Mouse (Mus musculus) hindbrain, embryonic 12.5 days (tissue): ENCODE data around the gene Prdm16. TPM values are rescaled to one million over a fixed set of nuclear protein-coding genes. Genes with fewer than 3 reads are reported as not detected.

Source experiments
- ATAC-seq: fragments of 200-750 bp; cut with Nextera tagmentation; 2 replicates; pipeline ENCODE4 v1.8.0; 2017; ENCODE audit warnings: moderate TSS enrichment; ENCODE audit not compliant: low FRiP score
- H3K27ac ChIP-seq: fragments of 300-500 bp; sonication (generic); 2 replicates; pipeline ENCODE4 v1.5.1; 2016; ENCODE audit warnings: mild to moderate bottlenecking
- H3K27me3 ChIP-seq: fragments of 300-500 bp; sonication (generic); 2 replicates; pipeline ENCODE4 v1.6.1; 2016; ENCODE audit warnings: mild to moderate bottlenecking
- H3K36me3 ChIP-seq: fragments of 300-500 bp; sonication (generic); 2 replicates; pipeline ENCODE4 v1.6.1; 2016; ENCODE audit warnings: mild to moderate bottlenecking
- H3K4me1 ChIP-seq: fragments of 300-500 bp; sonication (generic); 2 replicates; pipeline ENCODE4 v1.6.1; 2016
- H3K4me2 ChIP-seq: fragments of 300-500 bp; sonication (generic); replicated peaks from 2 replicates; pipeline ENCODE4 v1.6.1; 2016; ENCODE audit warnings: mild to moderate bottlenecking
- H3K4me3 ChIP-seq: fragments of 300-500 bp; sonication (generic); 2 replicates; pipeline ENCODE4 v1.5.1; 2016; ENCODE audit warnings: mild to moderate bottlenecking
- H3K9ac ChIP-seq: fragments of 300-500 bp; sonication (generic); 2 replicates; pipeline ENCODE4 v1.6.1; 2016; ENCODE audit warnings: mild to moderate bottlenecking, moderate library complexity
- H3K9me3 ChIP-seq: fragments of 300-500 bp; sonication (generic); replicated peaks from 2 replicates; pipeline ENCODE4 v1.6.1; 2016; ENCODE audit warnings: mild to moderate bottlenecking
- WGBS: fragments of 180-500 bp; shearing (Covaris S2); methylation state at CpG from one replicate; pipeline ENCODE4 v1.1.7; 2016; 5-methylcytosine and 5-hydroxymethylcytosine counted together
- polyA plus RNA-seq: library from polyadenylated mRNA; unstranded; fragments of >200 nt; fragmentation: Nextera tagmentation; extraction: Ambion mirVana; gene quantifications from 2 replicates; pipeline ENCODE4 v1.2.1, GENCODE M21; 2016

Prdm16 gene
- polyA plus RNA-seq, 1 experiment from 2014 or later, result 26.4 TPM

DNA sequence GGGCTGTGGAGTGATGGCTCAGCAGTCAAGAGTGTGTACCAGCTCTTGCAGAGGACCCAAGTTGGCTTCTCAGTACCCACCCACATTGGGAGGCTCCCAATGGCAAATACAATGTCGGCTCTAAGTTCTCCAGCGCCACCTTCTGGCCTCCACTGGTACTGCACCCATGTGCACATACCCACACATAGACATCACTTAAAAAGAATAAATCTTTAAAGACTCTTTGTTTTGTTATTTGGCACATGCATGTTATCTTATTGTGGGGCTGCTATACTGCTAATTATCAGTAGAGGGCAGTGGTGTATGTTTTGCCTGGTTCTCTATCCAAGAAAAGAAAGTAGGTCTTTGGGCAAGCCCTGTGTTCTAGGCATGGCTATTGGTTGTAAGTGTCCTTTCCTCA, 217.7 kb downstream of the Prdm16 start:
- Histone ChIP-seq H3K27me3 (peaks cover 9% of the 10 kb centered on the region), H3K9ac (no peak overlapping the region), H3K4me2 (no peak overlapping the region), H3K4me3 (no peak overlapping the region), H3K27ac (no peak overlapping the region), H3K9me3 (no peaks in the 10 kb centered on the region), H3K4me1 (peaks cover 30% of the 10 kb centered on the region), H3K36me3 (no peaks in the 10 kb centered on the region)
- WGBS, result 33% methylated on average over 2 of the region's 2 CpGs
- ATAC-seq, result no peak

DNA sequence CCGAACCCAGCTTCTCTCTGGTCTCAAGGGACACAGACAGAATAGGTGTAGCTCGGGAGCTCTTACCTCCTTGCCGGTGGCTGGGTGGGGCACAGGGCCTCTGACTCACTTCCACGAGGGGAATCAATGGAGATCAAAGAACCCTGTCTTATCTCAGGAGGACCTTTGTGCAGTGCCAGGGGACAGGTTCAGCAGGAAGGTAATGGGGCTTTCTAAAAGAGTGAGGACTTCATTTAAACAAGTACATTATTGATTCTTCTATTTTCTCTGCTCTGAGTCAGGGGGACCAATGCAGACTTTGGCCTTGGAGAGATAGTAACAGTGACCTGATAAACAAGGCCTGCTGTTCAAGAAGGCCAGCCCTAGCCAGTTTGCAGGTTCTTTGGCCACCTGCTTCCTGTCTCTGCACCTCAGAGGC, 218.3 kb downstream of the Prdm16 start:
- no peak for ATAC-seq
- H3K9ac ChIP-seq, result no peak overlapping the region
- 78% methylated on average over 4 of the region's 4 CpGs for WGBS

DNA sequence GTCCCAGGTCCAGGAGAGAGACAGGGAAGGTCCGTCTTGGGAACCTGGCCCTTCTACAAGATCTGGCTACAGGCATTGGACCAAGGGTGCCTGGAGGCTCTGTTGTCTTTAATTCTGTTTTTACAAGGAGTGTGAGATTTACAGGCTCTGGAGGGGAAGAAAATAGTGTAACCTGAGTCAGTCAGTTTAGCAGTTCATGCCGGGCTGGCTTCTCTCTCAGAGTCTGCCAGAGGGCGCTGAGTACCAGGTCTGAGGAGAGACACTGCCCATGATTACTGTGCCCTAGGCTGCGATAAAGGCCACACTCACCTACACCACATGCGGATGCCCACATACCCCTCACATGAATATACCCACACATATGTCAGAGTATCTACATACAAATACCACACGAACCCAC, 219.9 kb downstream of the Prdm16 start:
- Histone ChIP-seq H3K9ac (no peak overlapping the region), H3K27ac (no peak overlapping the region), H3K36me3 (no peaks in the 10 kb centered on the region), H3K4me3 (no peak overlapping the region), H3K9me3 (no peaks in the 10 kb centered on the region), H3K27me3 (peaks cover 15% of the 10 kb centered on the region; the same call in 1 of the 2 replicates), H3K4me1 (peaks cover 25% of the 10 kb centered on the region), H3K4me2 (no peak overlapping the region)
- 70% methylated on average over 6 of the region's 6 CpGs for whole genome bisulfite sequencing
- ATAC-seq, result no peak

More for the DNA sequence above, 218.3 kb downstream of the Prdm16 start:
- Histone ChIP-seq H3K4me3 (no peak overlapping the region), H3K9me3 (no peaks in the 10 kb centered on the region), H3K4me1 (peaks cover 30% of the 10 kb centered on the region), H3K36me3 (no peaks in the 10 kb centered on the region), H3K4me2 (no peak overlapping the region), H3K27ac (no peak overlapping the region), H3K27me3 (peaks cover 11% of the 10 kb centered on the region; the same call in 1 of the 2 replicates)

DNA sequence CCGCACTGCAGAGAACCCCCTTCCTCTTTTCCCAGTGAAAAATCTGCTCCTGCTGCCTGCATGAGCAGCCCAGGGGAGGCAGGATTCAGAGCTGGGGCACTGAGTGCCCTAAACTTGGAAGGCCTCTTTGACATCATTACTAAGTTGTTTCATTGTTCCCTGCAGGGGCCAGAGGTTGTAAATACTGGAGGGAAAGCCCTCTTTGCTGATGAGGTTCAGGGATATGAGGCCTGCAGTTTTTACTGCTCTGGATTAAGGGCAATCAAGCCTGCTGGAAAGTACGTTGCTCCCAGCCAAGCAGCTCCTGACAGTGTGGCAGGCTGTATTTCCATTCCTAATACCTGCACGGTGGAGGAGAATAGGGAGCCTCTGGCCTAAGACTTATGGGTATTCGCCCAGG, 221.8 kb downstream of the Prdm16 start:
- no peak for ATAC-seq
- Histone ChIP-seq H3K4me1 (peaks cover 40% of the 10 kb centered on the region), H3K27ac (no peak overlapping the region), H3K4me3 (no peak overlapping the region), H3K9me3 (no peaks in the 10 kb centered on the region), H3K4me2 (no peak overlapping the region), H3K9ac (no peak overlapping the region; the same call in 1 of the 2 replicates), H3K27me3 (peaks cover 28% of the 10 kb centered on the region; the same call in 1 of the 2 replicates), H3K36me3 (no peaks in the 10 kb centered on the region)
- whole genome bisulfite sequencing, result 40% methylated on average over 4 of the region's 4 CpGs

DNA sequence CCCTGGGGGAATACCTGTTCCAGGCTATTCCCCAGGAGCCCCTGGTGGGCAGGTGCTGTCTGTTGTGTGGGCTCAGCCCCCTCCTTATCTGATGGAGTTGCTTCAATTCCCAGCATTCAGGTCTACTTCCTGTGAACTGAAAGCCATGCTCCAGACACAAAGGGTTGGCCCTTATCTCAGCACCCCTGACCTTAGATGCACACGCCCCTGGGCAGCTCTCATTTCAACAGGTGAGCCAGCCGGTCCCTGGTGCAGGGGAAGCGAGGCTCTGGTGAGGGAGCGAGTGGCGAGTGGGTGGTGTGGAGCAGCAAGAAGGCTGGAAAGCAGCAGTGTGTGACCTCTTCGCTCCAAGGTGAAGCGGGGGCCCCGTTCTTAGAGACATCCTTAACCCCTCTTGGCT, 226.1 kb downstream of the Prdm16 start:
- Histone ChIP-seq H3K27me3 (peaks cover 41% of the 10 kb centered on the region), H3K9ac (no peak overlapping the region)
- ATAC-seq, result no peak

DNA sequence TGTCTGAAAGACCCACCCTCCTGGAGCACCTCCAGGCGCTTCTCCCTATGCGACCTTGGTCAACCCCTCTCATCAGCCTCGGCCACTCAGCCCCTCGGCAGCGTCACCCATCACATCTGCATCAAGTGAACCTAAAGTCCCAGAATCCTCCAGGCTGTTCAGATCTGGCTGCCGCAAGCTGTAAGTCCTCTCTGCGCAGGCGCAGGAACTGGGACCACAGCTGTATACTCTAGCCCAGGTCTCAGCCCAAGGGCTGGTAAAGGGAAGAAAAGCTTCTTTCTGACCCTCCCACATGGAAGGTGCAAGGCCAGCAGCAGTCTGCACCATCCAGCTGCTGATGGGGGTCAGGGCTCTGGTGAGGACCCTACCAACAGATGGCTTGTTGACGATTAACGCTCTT, 226.8 kb downstream of the Prdm16 start:
- no peak; the same call in 1 of the 2 replicates for ATAC-seq
- no peaks in the 10 kb centered on the region for H3K36me3 ChIP-seq
- no peak overlapping the region for H3K4me2 ChIP-seq
- no peak overlapping the region; the same call in 1 of the 2 replicates for H3K9ac ChIP-seq
- peaks cover 41% of the 10 kb centered on the region for H3K27me3 ChIP-seq
- no peak overlapping the region for H3K4me3 ChIP-seq
- no peak overlapping the region for H3K27ac ChIP-seq
- WGBS, result 81% methylated on average over 10 of the region's 10 CpGs
- peaks cover 49% of the 10 kb centered on the region for H3K4me1 ChIP-seq
- H3K9me3 ChIP-seq, result no peaks in the 10 kb centered on the region

More for the DNA sequence above, 226.1 kb downstream of the Prdm16 start:
- WGBS, result 63% methylated on average over 8 of the region's 8 CpGs
- H3K4me2 ChIP-seq, result no peak overlapping the region
- H3K9me3 ChIP-seq, result no peaks in the 10 kb centered on the region
- H3K36me3 ChIP-seq, result no peaks in the 10 kb centered on the region
- no peak overlapping the region for H3K4me3 ChIP-seq
- H3K27ac ChIP-seq, result no peak overlapping the region
- H3K4me1 ChIP-seq, result peaks cover 50% of the 10 kb centered on the region

DNA sequence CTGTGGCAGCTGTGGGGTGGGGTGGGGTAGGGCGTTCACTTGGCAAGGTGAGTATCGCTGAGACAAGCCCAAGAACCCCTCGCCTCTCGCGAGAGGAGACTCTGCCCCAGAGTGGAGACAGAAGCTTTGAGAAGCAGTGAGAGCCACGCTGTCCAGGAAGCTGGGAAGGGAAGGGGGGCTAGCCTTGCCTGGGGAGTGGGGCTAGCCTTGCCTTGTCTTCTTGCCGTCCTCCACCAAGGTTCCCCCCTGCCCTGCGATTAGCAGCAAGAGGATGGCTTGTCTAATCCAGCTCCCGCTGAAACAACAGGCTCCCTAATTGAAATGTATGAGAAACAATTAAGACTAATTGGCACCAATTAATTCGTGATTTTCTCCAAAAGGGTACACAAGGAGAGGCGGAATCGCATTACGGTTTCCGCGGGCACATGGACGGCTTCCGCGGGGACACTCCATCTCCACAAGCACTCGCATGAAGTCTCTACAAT, 227.4 kb downstream of the Prdm16 start:
- H3K36me3 ChIP-seq, result no peaks in the 10 kb centered on the region
- H3K27me3 ChIP-seq, result peaks cover 37% of the 10 kb centered on the region
- peak; percentile 36; the same call in 1 of the 2 replicates for ATAC-seq
- H3K9me3 ChIP-seq, result no peaks in the 10 kb centered on the region
- peaks cover 47% of the 10 kb centered on the region for H3K4me1 ChIP-seq
- 59% methylated on average over 19 of the region's 19 CpGs for WGBS
- no peak overlapping the region for H3K4me3 ChIP-seq
- peak overlapping the region; percentile 23; the same call in 1 of the 2 replicates for H3K9ac ChIP-seq
- H3K27ac ChIP-seq, result no peak overlapping the region
- H3K4me2 ChIP-seq, result no peak overlapping the region

DNA sequence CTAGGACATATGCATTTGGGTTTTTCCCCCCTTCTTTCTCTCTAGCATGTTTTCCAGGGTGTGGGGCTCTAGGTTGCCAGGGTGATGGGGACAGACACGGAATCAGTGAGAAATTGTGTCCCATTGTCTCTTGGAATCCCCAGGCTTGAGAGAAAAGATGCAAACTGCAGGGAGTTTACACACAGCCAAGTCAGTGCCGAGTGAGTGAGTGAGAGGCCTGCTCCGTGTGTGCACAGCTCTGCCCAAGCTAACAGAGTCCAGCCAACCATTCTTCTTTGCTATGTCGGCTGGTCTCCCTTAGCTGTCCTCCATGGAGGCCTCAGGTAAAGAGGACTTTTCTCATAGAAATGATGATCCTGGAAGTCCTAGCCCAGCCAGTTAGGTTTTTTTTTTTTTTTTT, 233.7 kb downstream of the Prdm16 start:
- Histone ChIP-seq H3K36me3 (no peaks in the 10 kb centered on the region), H3K27ac (no peak overlapping the region), H3K27me3 (peaks cover 13% of the 10 kb centered on the region), H3K9me3 (no peaks in the 10 kb centered on the region), H3K4me1 (peaks cover 36% of the 10 kb centered on the region), H3K4me3 (no peak overlapping the region), H3K4me2 (no peak overlapping the region), H3K9ac (no peak overlapping the region)
- 26% methylated on average over 4 of the region's 4 CpGs for WGBS
- no peak for ATAC-seq

DNA sequence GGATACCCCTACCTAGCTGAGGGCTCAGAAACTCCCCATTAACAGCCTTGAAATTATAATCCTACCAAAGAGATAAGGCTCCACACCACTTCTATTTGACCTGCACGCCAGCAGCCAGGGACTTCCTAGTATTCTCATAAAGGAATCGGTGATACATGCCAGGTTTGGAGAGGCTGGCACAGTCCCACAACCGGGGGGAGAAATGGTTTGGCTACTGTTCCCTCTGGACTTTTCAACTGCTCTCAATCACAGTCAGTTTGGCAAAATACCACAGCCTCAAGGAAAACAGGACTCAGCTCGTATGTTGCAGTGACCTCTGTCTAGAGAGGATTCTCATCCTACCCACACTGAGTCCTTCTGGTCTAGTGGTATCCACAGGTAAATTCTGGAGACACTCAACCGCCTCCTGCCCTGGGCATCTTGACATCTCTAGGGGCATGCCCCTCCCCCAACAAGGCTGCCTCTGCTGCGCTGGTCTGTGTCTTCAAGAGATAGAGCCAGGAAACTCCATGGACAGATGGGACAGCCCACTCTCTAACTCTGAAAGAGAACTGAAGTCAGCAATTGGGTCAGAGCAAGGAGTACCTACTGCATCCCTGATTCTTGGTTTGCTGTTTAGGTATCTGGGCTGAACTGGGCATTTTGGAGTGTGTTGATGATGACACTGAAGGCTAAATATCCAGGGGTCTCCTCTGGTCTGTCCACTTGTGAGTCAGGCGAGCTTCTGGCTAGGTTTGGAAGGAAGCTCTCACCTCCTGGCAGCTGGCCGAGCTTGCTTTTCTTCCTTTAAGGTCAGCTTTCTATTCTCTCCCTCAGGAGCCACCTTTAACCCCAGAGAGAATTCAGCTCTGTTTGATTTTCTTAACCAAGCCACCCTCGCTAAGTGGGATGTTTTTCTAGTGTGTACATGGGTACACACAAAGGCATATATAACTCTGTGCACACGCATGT, 234.4 kb downstream of the Prdm16 start:
- Histone ChIP-seq H3K9ac (no peak overlapping the region), H3K4me2 (no peak overlapping the region), H3K27me3 (peaks cover 11% of the 10 kb centered on the region), H3K27ac (no peak overlapping the region), H3K36me3 (no peaks in the 10 kb centered on the region), H3K4me1 (peaks cover 36% of the 10 kb centered on the region), H3K9me3 (no peaks in the 10 kb centered on the region), H3K4me3 (no peak overlapping the region)
- ATAC-seq, result no peak
- WGBS, result 52% methylated on average over 10 of the region's 10 CpGs

DNA sequence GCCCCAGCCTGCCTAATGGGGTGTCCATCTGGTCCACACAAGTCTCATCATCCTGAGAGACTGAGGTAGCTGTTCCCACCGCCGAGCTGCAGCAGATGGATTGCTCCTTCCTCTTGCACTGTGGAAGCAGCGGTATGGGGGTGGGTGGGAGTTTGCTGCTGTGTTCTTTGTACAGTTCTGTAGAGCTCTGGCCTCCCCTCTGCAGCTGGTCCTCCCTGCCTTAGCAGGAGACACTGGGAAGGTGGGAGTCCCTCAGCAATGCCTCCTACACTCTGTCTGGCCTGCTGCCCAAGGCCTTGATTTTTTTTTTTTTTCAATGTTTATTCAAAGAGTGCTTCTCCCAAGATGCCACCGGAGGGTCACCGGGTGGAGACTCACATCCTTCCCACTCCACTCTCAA, 235.3 kb downstream of the Prdm16 start:
- Histone ChIP-seq H3K4me3 (no peak overlapping the region), H3K9me3 (no peaks in the 10 kb centered on the region), H3K4me2 (no peak overlapping the region), H3K27me3 (peaks cover 7% of the 10 kb centered on the region; the same call in 1 of the 2 replicates), H3K36me3 (no peaks in the 10 kb centered on the region), H3K9ac (no peak overlapping the region), H3K27ac (no peak overlapping the region), H3K4me1 (peaks cover 40% of the 10 kb centered on the region)
- WGBS, result 43% methylated on average over 5 of the region's 5 CpGs
- 0 out of 2 replicates have a peak, but pooled peaks have one; percentile 36 for ATAC-seq

DNA sequence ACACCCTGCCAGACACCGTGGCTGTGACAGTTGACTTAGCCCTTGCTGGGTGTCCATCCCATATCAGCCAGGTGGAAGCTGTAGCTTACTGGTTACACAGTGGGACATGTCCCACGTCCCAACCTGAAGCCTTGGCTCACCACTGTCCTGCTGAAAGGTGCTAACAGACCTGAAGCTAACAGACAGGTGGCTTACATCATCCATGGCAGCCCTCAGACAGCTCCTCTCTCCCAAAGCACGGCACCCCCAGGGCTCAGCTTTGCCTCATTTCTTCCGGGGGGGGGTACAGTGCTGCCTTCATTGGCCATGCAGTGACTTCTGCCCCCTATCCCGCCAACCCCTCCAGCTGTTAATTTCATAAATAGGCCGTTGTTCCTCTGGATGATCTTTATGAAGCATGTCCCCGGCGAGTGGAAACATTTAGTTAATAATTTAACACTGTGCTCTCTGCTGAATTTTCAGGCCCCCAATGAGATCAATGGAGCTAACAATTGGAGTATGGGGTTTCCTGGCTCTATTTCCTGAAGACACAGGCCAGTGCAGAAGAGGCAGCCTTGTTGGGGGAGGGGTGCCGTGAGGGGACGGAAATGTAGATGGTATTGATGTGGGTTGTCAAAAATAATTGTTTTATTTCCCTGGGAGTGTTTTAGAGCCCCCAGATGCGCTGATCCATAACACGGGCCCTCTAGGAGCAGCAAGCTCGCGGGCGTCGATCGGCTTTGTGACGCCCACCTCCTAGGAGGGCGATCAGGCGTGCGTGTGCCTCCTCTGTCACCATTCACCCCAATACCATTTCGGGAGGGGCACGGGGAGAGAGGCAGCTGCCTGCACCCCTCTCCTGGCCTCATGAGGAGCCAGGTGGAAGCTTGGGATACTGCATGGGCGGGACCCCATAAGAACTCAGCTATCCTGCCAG, 236.2 kb downstream of the Prdm16 start:
- H3K4me1 ChIP-seq, result peaks cover 40% of the 10 kb centered on the region
- no peaks in the 10 kb centered on the region for H3K36me3 ChIP-seq
- H3K27me3 ChIP-seq, result peaks cover 7% of the 10 kb centered on the region; the same call in 1 of the 2 replicates
- 62% methylated on average over 24 of the region's 24 CpGs for WGBS
- H3K4me2 ChIP-seq, result no peak overlapping the region
- H3K9ac ChIP-seq, result no peak overlapping the region
- peak; percentile 46; the same call in 1 of the 2 replicates for ATAC-seq
- H3K4me3 ChIP-seq, result no peak overlapping the region
- no peaks in the 10 kb centered on the region for H3K9me3 ChIP-seq
- peak overlapping the region; percentile 57 for H3K27ac ChIP-seq

DNA sequence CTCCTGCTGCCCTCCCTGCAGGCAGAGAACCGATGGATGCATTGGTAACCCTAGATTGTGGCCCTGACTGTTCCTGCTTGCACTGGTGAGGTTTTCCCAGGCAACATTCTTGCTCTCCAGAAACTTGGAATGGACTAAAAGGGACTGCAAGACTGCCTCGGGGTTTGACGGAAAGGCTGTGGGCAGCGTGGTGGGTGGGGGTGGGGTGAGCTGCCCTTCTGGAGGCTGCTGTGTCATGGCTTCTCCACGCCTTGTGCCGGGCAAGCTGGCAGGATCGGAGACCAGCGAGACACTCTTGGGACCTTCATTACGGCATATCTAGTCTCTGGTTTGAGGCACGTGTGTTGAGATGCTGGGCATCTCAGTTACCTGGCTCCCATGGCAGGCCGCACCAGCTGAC, 237.0 kb downstream of the Prdm16 start:
- WGBS, result 79% methylated on average over 11 of the region's 11 CpGs

More for the DNA sequence above, 237.0 kb downstream of the Prdm16 start:
- H3K4me3 ChIP-seq, result no peak overlapping the region
- H3K4me2 ChIP-seq, result no peak overlapping the region
- peaks cover 40% of the 10 kb centered on the region for H3K4me1 ChIP-seq
- ATAC-seq, result no peak
- no peak overlapping the region for H3K27ac ChIP-seq
- no peaks in the 10 kb centered on the region for H3K9me3 ChIP-seq
- H3K27me3 ChIP-seq, result peaks cover 10% of the 10 kb centered on the region; the same call in 1 of the 2 replicates
- H3K9ac ChIP-seq, result no peak overlapping the region
- H3K36me3 ChIP-seq, result no peaks in the 10 kb centered on the region
